Mouse (Mus musculus): ENCODE results near the gene Mthfsd. TPM values are rescaled to one million over a fixed set of nuclear protein-coding genes. Genes with fewer than 3 reads are reported as not detected.
"Not testable (repeated sequence)": the region's sequence is repeated elsewhere in the genome, so short reads cannot be mapped to it uniquely, and the experiment has no call there.

Mthfsd gene
- polyA plus RNA-seq (2015; fragmentation: Nextera tagmentation; extraction: Ambion mirVana) = 29.7 and 38.2 TPM in 2 replicates

- WGBS = under 1% methylated on average over 75 of the region's 75 CpGs
- Histone ChIP-seq H3K4me2 (peak within 1 kb of the TSS; percentile 77), H3K9me3 (replicated peaks) (no peaks in the 10 kb centered on the region), H3K36me3 (peaks cover 9% of the 10 kb centered on the region), H3K27me3 (peaks cover 8% of the 10 kb centered on the region), H3K4me3 (peak within 1 kb of the TSS; percentile 87), H3K27ac (peak within 1 kb of the TSS; percentile 73), H3K9ac (peak within 1 kb of the TSS; percentile 87), H3K4me1 (replicated peaks) (peaks cover 38% of the 10 kb centered on the region)
- ATAC-seq (replicated peaks; ENCODE audit: insufficient number of reproducible peaks, insufficient read depth, low FRiP score, low read depth) = peak; percentile 88
These were observed at the start of gene Mthfsd for GRCm38 (mm10) chr8:121107668-121108656. Gene Mthfsd (minus strand): TSS chr8:121108392.

DNA sequence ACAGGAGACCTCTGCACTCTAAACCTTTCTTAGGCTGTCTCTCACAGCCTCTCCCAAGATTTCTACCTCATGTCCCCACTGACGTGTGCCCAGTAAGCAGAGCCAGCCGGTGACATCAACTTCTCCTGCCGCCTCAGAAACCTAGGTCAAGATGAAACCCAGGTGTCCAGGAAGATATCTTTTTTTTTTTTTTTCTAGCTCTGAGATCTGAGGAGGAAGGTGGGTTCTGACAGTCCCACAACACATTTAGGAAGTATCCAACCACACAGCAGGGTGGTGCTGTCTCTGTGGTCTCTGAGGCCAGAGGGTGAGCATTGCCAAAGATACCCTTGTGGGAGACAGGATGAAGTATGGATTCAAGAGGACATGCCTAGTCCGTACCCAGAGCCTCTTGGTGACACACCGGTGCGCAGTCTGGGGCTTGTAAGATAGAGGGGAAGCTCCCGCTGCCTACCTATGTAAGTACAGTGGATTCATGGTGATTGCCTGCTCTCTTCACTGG lies 48.8 kb upstream of the Mthfsd start:
- Histone ChIP-seq H3K4me3 (no peak overlapping the region), H3K27me3 (peaks cover 4% of the 10 kb centered on the region; the same call in 1 of the 2 replicates), H3K36me3 (no peaks in the 10 kb centered on the region), H3K4me2 (no peak overlapping the region), H3K9me3 (replicated peaks) (no peaks in the 10 kb centered on the region), H3K27ac (no peak overlapping the region), H3K9ac (no peak overlapping the region), H3K4me1 (replicated peaks) (peaks cover 21% of the 10 kb centered on the region)
- WGBS = 78% methylated on average over 7 of the region's 7 CpGs
- ATAC-seq (replicated peaks; ENCODE audit: insufficient number of reproducible peaks, insufficient read depth, low FRiP score, low read depth) = no peak

DNA sequence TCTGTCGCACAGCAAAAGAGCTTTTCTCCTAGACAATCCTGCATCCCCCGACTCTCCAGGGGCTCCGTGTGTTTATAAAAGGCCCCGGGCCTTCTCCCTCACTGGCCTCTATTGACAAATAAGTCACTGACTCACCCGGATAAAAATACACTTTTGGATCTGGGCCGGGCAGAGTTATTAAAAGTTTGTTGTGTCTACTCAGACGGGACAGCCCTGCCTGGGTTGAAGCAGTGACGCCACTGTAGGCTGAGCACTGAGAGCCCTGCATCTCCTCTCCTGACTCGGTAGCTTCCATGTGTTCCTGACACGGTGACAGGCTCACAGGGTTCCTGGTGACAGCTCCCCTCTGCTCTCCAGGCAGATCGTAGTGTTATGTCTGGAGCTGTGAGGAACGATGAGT lies 44.2 kb upstream of the Mthfsd start:
- 0 out of 2 replicates have a peak, but pooled peaks have one; percentile 32 for ATAC-seq (replicated peaks; ENCODE audit: insufficient number of reproducible peaks, insufficient read depth, low FRiP score, low read depth)
- 0 out of 2 replicates have a peak overlapping the region, but pooled peaks have one; percentile 29 for H3K4me2 ChIP-seq

DNA sequence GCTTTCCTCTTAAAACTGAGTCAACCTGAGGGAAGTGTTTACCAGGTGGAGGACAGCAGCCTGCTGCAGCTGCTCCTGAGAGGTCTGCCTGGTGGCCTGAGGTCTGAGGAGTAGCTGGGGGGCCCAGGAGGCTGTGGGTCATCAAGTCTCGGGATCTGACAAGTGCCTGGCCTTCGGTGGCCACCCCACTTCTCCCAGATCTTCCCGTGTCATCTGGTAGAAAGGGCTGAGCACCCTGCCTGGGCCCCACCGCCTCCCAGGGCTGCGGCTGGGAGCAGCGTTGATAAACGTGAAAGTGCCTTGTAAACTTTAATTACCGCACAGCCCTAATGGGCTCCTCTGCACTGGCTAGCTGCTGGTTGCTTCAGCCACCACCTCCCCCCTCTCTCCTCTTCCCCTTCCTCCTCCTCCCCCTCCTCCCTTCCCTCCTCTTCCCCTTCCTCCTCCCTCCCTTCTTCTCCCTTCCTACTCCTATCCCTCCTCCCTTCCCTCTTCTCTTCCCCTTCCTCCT lies 40.4 kb upstream of the Mthfsd start:
- Histone ChIP-seq H3K9ac (no peak overlapping the region), H3K27me3 (peaks cover 11% of the 10 kb centered on the region; the same call in 1 of the 2 replicates), H3K4me3 (no peak overlapping the region), H3K9me3 (replicated peaks) (no peaks in the 10 kb centered on the region), H3K27ac (no peak overlapping the region), H3K36me3 (no peaks in the 10 kb centered on the region), H3K4me2 (no peak overlapping the region), H3K4me1 (replicated peaks) (peaks cover 12% of the 10 kb centered on the region)
- no peak for ATAC-seq (replicated peaks; ENCODE audit: insufficient number of reproducible peaks, insufficient read depth, low FRiP score, low read depth)
- WGBS = 15% methylated on average over 8 of the region's 8 CpGs

More for the DNA sequence above, 44.2 kb upstream of the Mthfsd start:
- H3K4me1 ChIP-seq (replicated peaks) = peaks cover 12% of the 10 kb centered on the region
- no peak overlapping the region for H3K9ac ChIP-seq
- peak overlapping the region; percentile 34; the same call in 1 of the 2 replicates for H3K27ac ChIP-seq
- no peaks in the 10 kb centered on the region for H3K36me3 ChIP-seq
- H3K27me3 ChIP-seq = peaks cover 7% of the 10 kb centered on the region; the same call in 1 of the 2 replicates
- no peak overlapping the region for H3K4me3 ChIP-seq
- H3K9me3 ChIP-seq (replicated peaks) = no peaks in the 10 kb centered on the region
- 22% methylated on average over 12 of the region's 12 CpGs for WGBS

DNA sequence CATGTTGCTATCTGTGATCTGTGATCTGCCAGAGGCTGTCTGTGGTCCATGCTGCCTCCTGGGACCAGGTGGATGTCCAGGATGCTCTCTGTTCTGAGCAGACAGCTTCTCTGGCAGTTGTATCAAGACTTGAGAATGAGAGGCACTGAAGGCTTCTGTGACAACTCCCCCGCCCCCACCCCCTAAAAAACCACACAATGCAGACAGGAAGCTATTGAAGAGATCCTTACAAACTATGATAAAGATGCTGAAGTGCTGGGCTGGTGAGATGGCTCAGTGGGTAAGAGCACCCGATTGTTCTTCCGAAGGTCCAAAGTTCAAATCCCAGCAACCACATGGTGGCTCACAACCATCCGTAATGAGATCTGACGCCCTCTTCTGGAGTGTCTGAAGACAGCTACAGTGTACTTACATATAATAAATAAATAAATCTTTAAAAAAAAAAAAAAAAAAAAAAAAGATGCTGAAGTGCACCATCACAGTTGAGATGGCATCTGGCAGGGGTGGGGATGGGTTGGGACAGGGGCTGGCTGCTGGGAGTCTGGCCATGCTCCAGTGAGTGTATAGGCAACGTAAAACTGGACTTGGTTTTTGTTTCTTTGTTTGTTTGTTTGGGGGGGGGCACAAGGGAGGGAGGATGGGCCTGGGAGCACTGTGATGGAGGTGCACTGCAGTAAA lies 37.4 kb upstream of the Mthfsd start:
- H3K9ac ChIP-seq; H3K27ac ChIP-seq; H3K4me1 ChIP-seq (replicated peaks); H3K9me3 ChIP-seq (replicated peaks); H3K4me2 ChIP-seq; H3K4me3 ChIP-seq; ATAC-seq (replicated peaks; ENCODE audit: insufficient number of reproducible peaks, insufficient read depth, low FRiP score, low read depth); H3K36me3 ChIP-seq: not testable (repeated sequence)
- peaks cover 19% of the 10 kb centered on the region; the same call in 1 of the 2 replicates for H3K27me3 ChIP-seq
- WGBS = 52% methylated on average over 5 of the region's 6 CpGs

DNA sequence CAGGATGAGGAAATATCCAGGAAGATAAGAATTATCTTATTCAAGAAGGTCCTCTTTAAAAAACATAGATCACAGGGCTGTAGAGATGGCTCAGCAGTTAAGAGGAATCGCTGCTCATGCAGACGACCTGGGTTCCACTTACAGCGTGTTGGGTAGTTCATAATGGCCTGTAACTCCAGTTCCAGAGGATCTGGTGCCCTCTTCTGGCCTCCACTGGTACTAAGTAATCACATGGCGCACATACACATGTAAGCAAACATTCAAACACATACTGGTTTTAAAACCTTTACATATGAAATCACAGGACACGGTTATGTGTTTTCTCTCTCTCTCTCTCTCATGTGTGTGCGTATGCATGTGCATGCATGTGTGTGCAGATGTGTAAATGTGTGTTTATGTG lies 28.7 kb upstream of the Mthfsd start:
- Histone ChIP-seq H3K27me3 (peaks cover 8% of the 10 kb centered on the region), H3K27ac (no peak overlapping the region), H3K4me2 (no peak overlapping the region), H3K36me3 (no peaks in the 10 kb centered on the region), H3K9me3 (replicated peaks) (no peaks in the 10 kb centered on the region), H3K4me3 (no peak overlapping the region), H3K9ac (no peak overlapping the region), H3K4me1 (replicated peaks) (peaks cover 8% of the 10 kb centered on the region)
- no peak for ATAC-seq (replicated peaks; ENCODE audit: insufficient number of reproducible peaks, insufficient read depth, low FRiP score, low read depth)
- 95% methylated on average over 6 of the region's 6 CpGs for WGBS

- Histone ChIP-seq H3K9me3 (replicated peaks) (no peaks in the 10 kb centered on the region), H3K4me1 (replicated peaks) (peaks cover 8% of the 10 kb centered on the region), H3K27me3 (peaks cover 24% of the 10 kb centered on the region), H3K36me3 (no peaks in the 10 kb centered on the region), H3K9ac (no peak overlapping the region), H3K4me2 (no peak overlapping the region), H3K27ac (no peak overlapping the region), H3K4me3 (no peak overlapping the region)
- 88% methylated on average over 11 of the region's 11 CpGs for WGBS
- no peak for ATAC-seq (replicated peaks; ENCODE audit: insufficient number of reproducible peaks, insufficient read depth, low FRiP score, low read depth)
These were observed 26.3 kb upstream of the Mthfsd start for GRCm38 (mm10) chr8:121134512-121134911.

DNA sequence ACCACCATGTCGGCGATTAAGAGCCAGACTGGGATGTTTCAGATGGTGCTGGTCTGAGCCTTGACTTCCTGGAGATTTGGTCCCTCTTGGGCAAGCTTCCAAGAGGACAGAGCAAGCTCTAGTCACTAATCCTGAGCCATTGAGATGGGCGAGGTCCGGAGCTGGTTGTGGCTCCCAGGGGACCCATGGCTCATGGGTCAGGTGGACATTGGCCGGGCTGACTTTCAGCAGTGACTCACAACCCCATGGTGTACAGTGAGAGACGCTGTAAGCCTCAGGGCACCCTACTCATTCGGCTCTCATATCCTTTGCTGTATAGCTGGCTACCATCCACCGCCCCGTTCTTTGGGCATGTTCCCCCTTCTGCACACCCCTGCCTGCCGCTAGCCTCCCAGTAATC lies 25.9 kb upstream of the Mthfsd start:
- WGBS = 84% methylated on average over 10 of the region's 10 CpGs

DNA sequence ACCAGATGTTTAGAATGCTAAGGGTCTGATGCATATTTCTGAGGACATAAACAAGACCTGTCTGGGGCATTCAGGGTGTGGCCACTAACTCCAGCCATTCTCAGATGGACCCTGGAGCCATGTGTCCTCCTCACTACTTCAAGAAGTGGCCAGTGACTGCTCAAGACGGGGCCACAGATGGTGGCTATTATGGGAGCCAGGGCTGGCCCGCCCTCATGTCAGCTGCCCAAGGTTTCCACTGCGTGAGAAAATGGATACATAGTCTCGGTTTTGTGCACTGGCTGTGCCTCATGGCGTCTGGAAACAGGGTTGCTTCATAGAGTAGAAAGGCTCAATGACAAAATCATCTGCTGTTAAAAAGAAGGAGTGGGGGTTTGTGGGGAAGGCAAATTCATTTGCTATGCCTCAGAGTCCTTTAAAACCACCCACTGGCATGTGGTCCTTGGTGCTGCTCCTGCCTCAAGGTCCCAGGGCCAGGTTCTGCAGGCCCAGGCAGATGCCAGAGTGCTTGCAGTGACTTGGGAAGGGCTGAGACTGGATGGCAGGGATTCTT lies 24.8 kb upstream of the Mthfsd start:
- Histone ChIP-seq H3K9ac (no peak overlapping the region), H3K27me3 (peaks cover 39% of the 10 kb centered on the region), H3K4me2 (no peak overlapping the region), H3K4me3 (no peak overlapping the region), H3K27ac (no peak overlapping the region), H3K9me3 (replicated peaks) (no peaks in the 10 kb centered on the region), H3K4me1 (replicated peaks) (peaks cover 21% of the 10 kb centered on the region), H3K36me3 (no peaks in the 10 kb centered on the region)
- 79% methylated on average over 5 of the region's 5 CpGs for WGBS
- no peak for ATAC-seq (replicated peaks; ENCODE audit: insufficient number of reproducible peaks, insufficient read depth, low FRiP score, low read depth)

More for the DNA sequence above, 25.9 kb upstream of the Mthfsd start:
- Histone ChIP-seq H3K27ac (no peak overlapping the region), H3K4me1 (replicated peaks) (peaks cover 10% of the 10 kb centered on the region), H3K9me3 (replicated peaks) (no peaks in the 10 kb centered on the region), H3K27me3 (peaks cover 28% of the 10 kb centered on the region), H3K4me2 (no peak overlapping the region), H3K4me3 (no peak overlapping the region), H3K36me3 (no peaks in the 10 kb centered on the region), H3K9ac (no peak overlapping the region)
- ATAC-seq (replicated peaks; ENCODE audit: insufficient number of reproducible peaks, insufficient read depth, low FRiP score, low read depth) = no peak

DNA sequence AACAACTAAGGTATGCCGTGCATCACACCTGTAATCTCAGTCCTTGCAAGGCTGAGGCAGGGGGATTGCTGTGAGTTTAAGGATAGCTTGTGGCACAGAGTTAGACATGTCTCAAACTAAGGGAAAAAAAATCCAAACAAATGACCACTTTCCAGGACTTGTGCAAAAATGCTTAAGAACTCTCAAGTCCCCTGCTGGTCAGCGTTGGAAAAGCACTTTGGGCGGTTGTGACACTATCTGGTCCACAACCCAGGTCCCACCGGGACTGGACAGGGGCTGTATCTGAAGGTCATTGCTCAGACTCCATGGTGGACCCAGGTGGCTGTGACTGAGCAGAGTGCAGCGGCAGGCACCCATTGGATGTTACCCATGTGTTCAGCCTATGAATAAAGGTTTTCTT lies 22.3 kb upstream of the Mthfsd start:
- no peak overlapping the region for H3K4me3 ChIP-seq
- WGBS = 38% methylated on average over 5 of the region's 5 CpGs
- no peak for ATAC-seq (replicated peaks; ENCODE audit: insufficient number of reproducible peaks, insufficient read depth, low FRiP score, low read depth)
- no peak overlapping the region for H3K4me2 ChIP-seq
- no peaks in the 10 kb centered on the region for H3K36me3 ChIP-seq
- no peak overlapping the region for H3K9ac ChIP-seq
- no peak overlapping the region for H3K27ac ChIP-seq
- peaks cover 29% of the 10 kb centered on the region for H3K4me1 ChIP-seq (replicated peaks)
- peaks cover 64% of the 10 kb centered on the region for H3K27me3 ChIP-seq
- H3K9me3 ChIP-seq (replicated peaks) = no peaks in the 10 kb centered on the region
